Mouse (Mus musculus): ENCODE results near the gene Ciita. TPM values are rescaled to one million over a fixed set of nuclear protein-coding genes. Genes with fewer than 3 reads are reported as not detected.
A peak's percentile ranks its signal among the peaks of the same experiment; 100 is the strongest.

Gene Ciita
- total and polyA plus RNA-seq, 3 experiments = 39.1 to 69.6 (median 39.8) TPM

- Histone ChIP-seq H3K4me3 (replicated peaks in 1 of 3; ENCODE audit: low read depth in 2 of 3, low read length in 2 of 3, poor library complexity in 1 of 3) (no peak overlapping the region), H3K4me1 (ENCODE audit: control insufficient read depth in 1 of 2, insufficient read depth in 2 of 2) (peaks cover 9 to 63% of the 10 kb centered on the region in 2 experiments), H3K27me3 (replicated peaks) (no peaks in the 10 kb centered on the region), H3K36me3 (replicated peaks in 1 of 2; ENCODE audit: control insufficient read depth in 1 of 2, insufficient read depth in 1 of 2, low read length in 1 of 2) (peaks cover 28 to 92% of the 10 kb centered on the region in 2 experiments), H3K27ac (ENCODE audit: insufficient read depth, low read depth) (no peak overlapping the region), H3K4me2 (ENCODE audit: insufficient read depth, low read depth, poor library complexity, severe bottlenecking) (no peak overlapping the region), H3K9ac (ENCODE audit: insufficient read depth, low read depth) (no peak overlapping the region), H3K9me3 (replicated peaks; ENCODE audit: low read length) (no peaks in the 10 kb centered on the region), H3K79me2 (replicated peaks; ENCODE audit: control insufficient read depth, extremely low read depth, insufficient read depth, poor library complexity, severe bottlenecking) (no peaks in the 10 kb centered on the region)
- in situ Hi-C loops (cut with MboI; ENCODE audit: low pct_ligation_motif_present, low pct_unique_long_range_greater_than_20kb, low sequenced_read_pairs) (no loop called here), dilution Hi-C loops (cut with MboI; ENCODE audit: extremely low pct_ligation_motif_present, extremely low pct_unique_long_range_greater_than_20kb, low sequenced_read_pairs) (no loop called here)
- peak; percentile 88 for DNase-seq (ENCODE audit: extremely low read depth)
- TF ChIP-seq ELF1 (IDR thresholded peaks at IDR 0.05; ENCODE audit: low read depth, low read length) = peak; percentile 5; the same call in 1 of the 2 replicates
- TF ChIP-seq CHD1 (IDR thresholded peaks at IDR 0.05; ENCODE audit: low read depth, low read length) = no peak
- no peak for TF ChIP-seq PAX5 (IDR thresholded peaks at IDR 0.05; ENCODE audit: low read length)
- no peak for TF ChIP-seq MAZ (IDR thresholded peaks at IDR 0.05; ENCODE audit: low read depth, low read length)
- TF ChIP-seq NELFE (IDR thresholded peaks at IDR 0.05; ENCODE audit: low read depth, low read length) = peak; percentile 19; the same call in 1 of the 2 replicates
- TF ChIP-seq POLR2AphosphoS2 (IDR thresholded peaks at IDR 0.05; ENCODE audit: low read depth, low read length) = 0 out of 2 replicates have a peak, but pooled peaks have one; percentile 26
- peak; percentile 81 for TF ChIP-seq ZC3H11A (IDR thresholded peaks at IDR 0.05; ENCODE audit: low read depth, low read length)
- TF ChIP-seq CTCF (conservative IDR thresholded peaks at IDR 0.05 in 1 of 2, IDR thresholded peaks at IDR 0.05 in 1 of 2; ENCODE audit: low read depth in 2 of 2, low read length in 2 of 2) = peak; percentile 87 to 96
- TF ChIP-seq MAX (IDR thresholded peaks at IDR 0.05; ENCODE audit: low read length) = no peak
- TF ChIP-seq IRF4 (IDR thresholded peaks at IDR 0.05; ENCODE audit: low read depth, low read length) = 0 out of 2 replicates have a peak, but pooled peaks have one; percentile 17
- TF ChIP-seq SMC3 (IDR thresholded peaks at IDR 0.05; ENCODE audit: low read depth, low read length) = peak; percentile 97
- no peak for TF ChIP-seq RCOR1 (conservative IDR thresholded peaks at IDR 0.05; ENCODE audit: low read depth, low read length)
- peak; percentile 96 for TF ChIP-seq RAD21 (IDR thresholded peaks at IDR 0.05; ENCODE audit: low read depth, low read length)
- TF ChIP-seq CHD2 (IDR thresholded peaks at IDR 0.05; ENCODE audit: low read length) = no peak
These were observed 41.2 kb downstream of the Ciita start for GRCm38 (mm10) chr16:10520908-10521614.

GRCm38 (mm10) chr16:10522811-10523210 is 43.0 kb downstream of the Ciita start:
- no peaks in the 10 kb centered on the region for H3K9me3 ChIP-seq (replicated peaks; ENCODE audit: low read length)
- H3K36me3 ChIP-seq (replicated peaks in 1 of 2; ENCODE audit: control insufficient read depth in 1 of 2, insufficient read depth in 1 of 2, low read length in 1 of 2) = peaks cover 41 to 93% of the 10 kb centered on the region in 2 experiments
- no peak overlapping the region for H3K4me2 ChIP-seq (ENCODE audit: insufficient read depth, low read depth, poor library complexity, severe bottlenecking)
- DNase-seq (ENCODE audit: extremely low read depth) = peak; percentile 83
- no peak overlapping the region for H3K9ac ChIP-seq (ENCODE audit: insufficient read depth, low read depth)
- no peaks in the 10 kb centered on the region for H3K79me2 ChIP-seq (replicated peaks; ENCODE audit: control insufficient read depth, extremely low read depth, insufficient read depth, poor library complexity, severe bottlenecking)
- no peak overlapping the region for H3K27ac ChIP-seq (ENCODE audit: insufficient read depth, low read depth)
- peaks cover 0 to 46% of the 10 kb centered on the region in 2 experiments; a peak in 2 of 4 replicates for H3K4me1 ChIP-seq (ENCODE audit: control insufficient read depth in 1 of 2, insufficient read depth in 2 of 2)
- dilution Hi-C loops (cut with MboI; ENCODE audit: extremely low pct_ligation_motif_present, extremely low pct_unique_long_range_greater_than_20kb, low sequenced_read_pairs) (no loop called here), in situ Hi-C loops (cut with MboI; ENCODE audit: low pct_ligation_motif_present, low pct_unique_long_range_greater_than_20kb, low sequenced_read_pairs) (no loop called here)
- no peak overlapping the region for H3K4me3 ChIP-seq (replicated peaks in 1 of 3; ENCODE audit: low read depth in 2 of 3, low read length in 2 of 3, poor library complexity in 1 of 3)
- TF ChIP-seq MXI1 (IDR thresholded peaks at IDR 0.05; ENCODE audit: low read depth, low read length) (no peak), JUND (conservative IDR thresholded peaks at IDR 0.05; ENCODE audit: low read depth, low read length) (no peak), ZC3H11A (IDR thresholded peaks at IDR 0.05; ENCODE audit: low read depth, low read length) (peak; percentile 56), SMC3 (IDR thresholded peaks at IDR 0.05; ENCODE audit: low read depth, low read length) (peak; percentile 92), KAT2A (IDR thresholded peaks at IDR 0.05; ENCODE audit: insufficient replicate concordance, low read length) (peak; percentile 80), MAX (IDR thresholded peaks at IDR 0.05; ENCODE audit: low read length) (no peak), E2F4 (IDR thresholded peaks at IDR 0.05; ENCODE audit: insufficient replicate concordance, low read depth, low read length) (no peak), CTCF (conservative IDR thresholded peaks at IDR 0.05 in 1 of 2, IDR thresholded peaks at IDR 0.05 in 1 of 2; ENCODE audit: low read depth in 2 of 2, low read length in 2 of 2) (peak; percentile 85 to 93), MAFK (IDR thresholded peaks at IDR 0.05; ENCODE audit: insufficient replicate concordance, low read length) (no peak), TCF12 (IDR thresholded peaks at IDR 0.05; ENCODE audit: low read depth, low read length) (no peak), ZNF384 (IDR thresholded peaks at IDR 0.05; ENCODE audit: low read depth, low read length) (no peak), IRF4 (IDR thresholded peaks at IDR 0.05; ENCODE audit: low read depth, low read length) (0 out of 2 replicates have a peak, but pooled peaks have one; percentile 51), MYC (IDR thresholded peaks at IDR 0.05; ENCODE audit: low read depth, low read length) (0 out of 2 replicates have a peak, but pooled peaks have one; percentile 42), ETS1 (conservative IDR thresholded peaks at IDR 0.05; ENCODE audit: low read depth, low read length) (0 out of 2 replicates have a peak, but pooled peaks have one; percentile 21), NELFE (IDR thresholded peaks at IDR 0.05; ENCODE audit: low read depth, low read length) (peak; percentile 21; the same call in 1 of the 2 replicates), RAD21 (IDR thresholded peaks at IDR 0.05; ENCODE audit: low read depth, low read length) (peak; percentile 67), CHD1 (IDR thresholded peaks at IDR 0.05; ENCODE audit: low read depth, low read length) (no peak), USF1 (IDR thresholded peaks at IDR 0.05; ENCODE audit: low read depth, low read length) (no peak), POLR2AphosphoS2 (IDR thresholded peaks at IDR 0.05; ENCODE audit: low read depth, low read length) (no peak)
- H3K27me3 ChIP-seq (replicated peaks) = no peaks in the 10 kb centered on the region

Measured in CH12.LX (cell line).